Mouse (Mus musculus) left cerebral cortex, postnatal 4 days (tissue): ENCODE measurements around the gene Gm14862. TPM values are rescaled to one million over a fixed set of nuclear protein-coding genes. Genes with fewer than 3 reads are reported as not detected.
"Not testable (repeated sequence)": the region's sequence is repeated elsewhere in the genome, so short reads cannot be mapped to it uniquely, and the experiment has no call there.

Experiments
- DNase-seq: peaks from one replicate; pipeline ENCODE4 v3.0.0-alpha.2; 2022
- intact Hi-C: fragments of 180-260 bp; cut with DNase I; formaldehyde crosslinking; loops from one replicate; pipeline ENCODE4 v1.15.1; 2025
- total RNA-seq, 2 experiments: library from RNA; stranded (reverse); gene quantifications; 2 replicates each; pipeline ENCODE4 v1.2.3; 2021

Gene Gm14862
- not detected for total RNA-seq

GRCm38 (mm10) chrX:9256766-9257165 lies at the start of gene Gm14862:
TSS of gene Gm14862 (minus strand) at chrX:9256899.
- DNase-seq: no peak
- intact Hi-C loops: no loop called here

GRCm38 (mm10) chrX:9303455-9303854 lies 46.8 kb upstream of the Gm14862 start:
- intact Hi-C loops: no loop called here
- DNase-seq: no peak

GRCm38 (mm10) chrX:9302791-9303190 lies 46.1 kb upstream of the Gm14862 start:
- intact Hi-C loops: no loop called here
- no peak for DNase-seq

- DNase-seq: no peak
- intact Hi-C loops: loop anchor here (10.0 kb wide), 1 partner anchor 256 kb away; no protein-coding TSS in a partner anchor
Measured at GRCm38 (mm10) chrX:9298413-9298864, 41.7 kb upstream of the Gm14862 start.

GRCm38 (mm10) chrX:9293140-9293829 lies 36.6 kb upstream of the Gm14862 start:
- intact Hi-C loops: loop anchor here (10.0 kb wide), 1 partner anchor 262 kb away; no protein-coding TSS in a partner anchor

GRCm38 (mm10) chrX:9283464-9283863 lies 26.8 kb upstream of the Gm14862 start, which contains the start of gene H2al1m:
TSS of gene H2al1m (plus strand) at chrX:9283764.
- intact Hi-C loops, DNase-seq: not testable (repeated sequence)

More at GRCm38 (mm10) chrX:9293140-9293829, 36.6 kb upstream of the Gm14862 start:
- DNase-seq: not testable (repeated sequence)

GRCm38 (mm10) chrX:9274321-9274720 lies 17.6 kb upstream of the Gm14862 start:
- DNase-seq: no peak
- intact Hi-C loops: no loop called here

- intact Hi-C loops: no loop called here
- DNase-seq: no peak
Measured at GRCm38 (mm10) chrX:9273377-9274002, 16.8 kb upstream of the Gm14862 start.

- intact Hi-C loops: no loop called here
- DNase-seq: peak; percentile 43
Measured at GRCm38 (mm10) chrX:9272460-9273361, 16.0 kb upstream of the Gm14862 start, which contains the start of gene Xk. TSS of gene Xk (plus strand) at chrX:9272756.

- intact Hi-C loops: no loop called here
- no peak for DNase-seq
Measured at GRCm38 (mm10) chrX:9271947-9272459, 15.3 kb upstream of the Gm14862 start.

GRCm38 (mm10) chrX:9271112-9271511 lies 14.4 kb upstream of the Gm14862 start:
- DNase-seq: no peak
- intact Hi-C loops: no loop called here

GRCm38 (mm10) chrX:9259267-9259666 lies 2.6 kb upstream of the Gm14862 start:
- intact Hi-C loops: no loop called here
- DNase-seq: no peak

- intact Hi-C loops: no loop called here
- no peak for DNase-seq
Measured at GRCm38 (mm10) chrX:9257831-9258230, 1.1 kb upstream of the Gm14862 start.

- DNase-seq: no peak
- intact Hi-C loops: no loop called here
Measured at GRCm38 (mm10) chrX:9254901-9255300, 1.8 kb downstream of the Gm14862 start.

- intact Hi-C loops: no loop called here
- DNase-seq: no peak
Measured at GRCm38 (mm10) chrX:9253990-9254389, 2.7 kb downstream of the Gm14862 start.

- intact Hi-C loops: no loop called here
- no peak for DNase-seq
Measured at GRCm38 (mm10) chrX:9248911-9249310, 7.8 kb downstream of the Gm14862 start.

GRCm38 (mm10) chrX:9244603-9245336 lies 11.9 kb downstream of the Gm14862 start:
- intact Hi-C loops: no loop called here
- no peak for DNase-seq

- intact Hi-C loops: no loop called here
- DNase-seq: peak; percentile 30
Measured at GRCm38 (mm10) chrX:9243381-9243864, 13.3 kb downstream of the Gm14862 start.

- intact Hi-C loops: no loop called here
- DNase-seq: no peak
Measured at GRCm38 (mm10) chrX:9240737-9241591, 15.7 kb downstream of the Gm14862 start.
